Mouse (Mus musculus) G1E (cell line): ENCODE measurements at regions not wholly inside any gene's neighbourhood (a gene's known extent, or its start where the extent isn't known, plus 50 kb on each side); places are given as distances from the start of the nearest gene placed in this dataset.

Source experiments
- ATAC-seq: 2 replicates; pipeline ENCODE4 v1.8.0; 2016; ENCODE audit warnings: mild to moderate bottlenecking; ENCODE audit not compliant: insufficient number of reproducible peaks, poor library complexity, low FRiP score, severe bottlenecking; ENCODE audit errors: extremely low read depth
- DNase-seq: peaks from one replicate; pipeline ENCODE4 v3.0.0; 2012; ENCODE audit warnings: low spot score
- H3K27me3 ChIP-seq: 2 replicates; pipeline ENCODE4 v1.6.1; 2012; ENCODE audit warnings: mild to moderate bottlenecking, low read length, inconsistent platforms; ENCODE audit not compliant: insufficient read depth
- H3K36me3 ChIP-seq: replicated peaks from 2 replicates; pipeline ENCODE3; 2012; ENCODE audit warnings: mild to moderate bottlenecking, inconsistent platforms
- H3K4me1 ChIP-seq: 2 replicates; pipeline ENCODE4 v1.6.1; 2012; ENCODE audit warnings: low read depth, low read length, inconsistent platforms, mixed read lengths; ENCODE audit not compliant: insufficient read depth
- H3K4me3 ChIP-seq: 2 replicates; pipeline ENCODE4 v1.5.1; 2012; ENCODE audit warnings: low read depth, mild to moderate bottlenecking, inconsistent platforms, low read length, moderate library complexity, mixed read lengths
- H3K9me3 ChIP-seq: replicated peaks from 2 replicates; pipeline ENCODE4 v1.6.1; 2012; ENCODE audit warnings: inconsistent platforms
- CTCF ChIP-seq: IDR thresholded peaks from 2 replicates; pipeline ENCODE4 v1.5.1; 2012; ENCODE audit warnings: low read depth, low read length, inconsistent platforms, mixed read lengths
- GATA1 ChIP-seq: IDR thresholded peaks from 2 replicates; pipeline ENCODE4 v1.6.1; 2012; ENCODE audit warnings: borderline replicate concordance, low read length, inconsistent platforms, mixed read lengths
- GATA2 ChIP-seq: IDR thresholded peaks from 2 replicates; pipeline ENCODE4 v1.6.1; 2012; ENCODE audit warnings: low read depth, low read length, inconsistent platforms, borderline replicate concordance
- POLR2AphosphoS5 ChIP-seq: IDR thresholded peaks from 2 replicates; pipeline ENCODE4 v1.6.1; 2012; ENCODE audit warnings: low read depth, low read length, inconsistent platforms; ENCODE audit not compliant: insufficient replicate concordance
- TAL1 ChIP-seq: conservative IDR thresholded peaks from 2 replicates; pipeline ENCODE4 v1.6.1; 2012; ENCODE audit warnings: low read depth, low read length, inconsistent platforms, mixed read lengths

- TF ChIP-seq TAL1 (no peak), CTCF (no peak), GATA2 (no peak)
- Histone ChIP-seq H3K36me3 (no peaks in the 10 kb centered on the region), H3K4me1 (no peaks in the 10 kb centered on the region), H3K27me3 (no peaks in the 10 kb centered on the region), H3K9me3 (peaks cover 48% of the 10 kb centered on the region), H3K4me3 (no peak overlapping the region)
- ATAC-seq (no peak), DNase-seq (no peak)
Observed at GRCm38 (mm10) chr9:47069436-47069835, 70.9 kb downstream of the Gm4791 start.

GRCm38 (mm10) chr9:47070958-47071357 is 72.4 kb downstream of the Gm4791 start:
- H3K27me3 ChIP-seq = no peaks in the 10 kb centered on the region
- no peak overlapping the region for H3K4me3 ChIP-seq
- no peak for ATAC-seq
- peaks cover 52% of the 10 kb centered on the region for H3K9me3 ChIP-seq
- H3K4me1 ChIP-seq = no peaks in the 10 kb centered on the region
- H3K36me3 ChIP-seq = no peaks in the 10 kb centered on the region
- TF ChIP-seq CTCF (no peak), GATA2 (no peak), GATA1 (no peak), TAL1 (no peak), POLR2AphosphoS5 (no peak)
- DNase-seq = no peak

- no peak for ATAC-seq
- H3K4me1 ChIP-seq = no peaks in the 10 kb centered on the region
- peaks cover 51% of the 10 kb centered on the region for H3K9me3 ChIP-seq
- TF ChIP-seq GATA1 (no peak), POLR2AphosphoS5 (no peak), CTCF (no peak), GATA2 (no peak), TAL1 (no peak)
- H3K27me3 ChIP-seq = no peaks in the 10 kb centered on the region
- H3K36me3 ChIP-seq = no peaks in the 10 kb centered on the region
- H3K4me3 ChIP-seq = no peak overlapping the region
- no peak for DNase-seq
Observed at GRCm38 (mm10) chr9:47076946-47077345, 78.4 kb downstream of the Gm4791 start.

GRCm38 (mm10) chr9:47077416-47077815 is 78.9 kb downstream of the Gm4791 start:
- DNase-seq (no peak), ATAC-seq (no peak)
- Histone ChIP-seq H3K9me3 (peaks cover 50% of the 10 kb centered on the region), H3K4me1 (no peaks in the 10 kb centered on the region), H3K4me3 (no peak overlapping the region), H3K27me3 (no peaks in the 10 kb centered on the region), H3K36me3 (no peaks in the 10 kb centered on the region)
- TF ChIP-seq CTCF (no peak), GATA1 (no peak), TAL1 (no peak), GATA2 (no peak)

- DNase-seq (no peak), ATAC-seq (no peak)
- H3K27me3 ChIP-seq = no peaks in the 10 kb centered on the region
- no peaks in the 10 kb centered on the region for H3K4me1 ChIP-seq
- TF ChIP-seq GATA1 (no peak), CTCF (no peak), GATA2 (no peak), TAL1 (no peak), POLR2AphosphoS5 (no peak)
- no peaks in the 10 kb centered on the region for H3K36me3 ChIP-seq
- peaks cover 53% of the 10 kb centered on the region for H3K9me3 ChIP-seq
- no peak overlapping the region for H3K4me3 ChIP-seq
Observed at GRCm38 (mm10) chr9:47077945-47078344, 79.4 kb downstream of the Gm4791 start.

- Histone ChIP-seq H3K4me3 (no peak overlapping the region), H3K4me1 (no peaks in the 10 kb centered on the region), H3K36me3 (no peaks in the 10 kb centered on the region), H3K27me3 (no peaks in the 10 kb centered on the region), H3K9me3 (peaks cover 53% of the 10 kb centered on the region)
- DNase-seq = no peak
- no peak for ATAC-seq
- TF ChIP-seq POLR2AphosphoS5 = no peak
Observed at GRCm38 (mm10) chr9:47081407-47081806, 82.9 kb downstream of the Gm4791 start.

- no peaks in the 10 kb centered on the region for H3K4me1 ChIP-seq
- ATAC-seq (no peak), DNase-seq (no peak)
- peaks cover 45% of the 10 kb centered on the region for H3K9me3 ChIP-seq
- no peak overlapping the region for H3K4me3 ChIP-seq
- no peaks in the 10 kb centered on the region for H3K36me3 ChIP-seq
- H3K27me3 ChIP-seq = no peaks in the 10 kb centered on the region
- TF ChIP-seq POLR2AphosphoS5 (no peak), GATA1 (no peak), CTCF (no peak), TAL1 (no peak), GATA2 (no peak)
Observed at GRCm38 (mm10) chr9:47091796-47092195, 93.3 kb downstream of the Gm4791 start.
